8 mouse cellular contexts compared by ENCODE assay signal in genomic region chr5:102045636-102046616, GRCm38 (mm10). TPM values are rescaled to one million over a fixed set of nuclear protein-coding genes. Genes with fewer than 3 reads are reported as not detected.
DNase-seq lines count a peak whose midpoint lies in the region; ATAC-seq and TF ChIP-seq lines count a peak whose summit lies in the region.

No protein-coding gene starts in this region.

- DNase-seq in lung, postnatal 14 days = no peak
- DNase-seq in kidney, adult 9 months = peak; percentile 50
- DNase-seq in right cerebral cortex, postnatal 25 days = no peak
- no peak for DNase-seq in layer of hippocampus, adult 11-12 months (ENCODE audit: low spot score)

- H3K9ac ChIP-seq in lung, embryonic 16.5 days (ENCODE audit: low read length) = no peak overlapping the region
- H3K9ac ChIP-seq in midbrain, embryonic 16.5 days (ENCODE audit: low read depth, low read length) = no peak overlapping the region

- peaks cover 17% of the 10 kb centered on the region for H3K4me1 ChIP-seq in lung, embryonic 16.5 days (replicated peaks; ENCODE audit: control insufficient read depth, insufficient read depth, low read length)
- H3K4me1 ChIP-seq in embryonic fibroblast, embryonic 13.5 days (ENCODE audit: control insufficient read depth, insufficient read depth, low read length) = 0 out of 2 replicates have a peak, but pooled peaks cover 3% of the 10 kb centered on the region
- no peaks in the 10 kb centered on the region for H3K4me1 ChIP-seq in midbrain, embryonic 16.5 days (ENCODE audit: control insufficient read depth, insufficient read depth, low read length)

- no peaks in the 10 kb centered on the region for H3K27me3 ChIP-seq in lung, embryonic 16.5 days (ENCODE audit: control insufficient read depth, insufficient read depth, low read depth, low read length)
- H3K27me3 ChIP-seq in midbrain, embryonic 16.5 days (ENCODE audit: control insufficient read depth, insufficient read depth, low read depth, low read length) = no peaks in the 10 kb centered on the region

- TF ChIP-seq POLR2A in embryonic fibroblast, embryonic 13.5 days (IDR thresholded peaks at IDR 0.05; ENCODE audit: low read depth, low read length) = no peak

- H3K36me3 ChIP-seq in lung, embryonic 16.5 days (ENCODE audit: control insufficient read depth, insufficient read depth, low read length) = peaks cover 6% of the 10 kb centered on the region; the same call in 1 of the 2 replicates
- H3K36me3 ChIP-seq in midbrain, embryonic 16.5 days (ENCODE audit: control insufficient read depth, insufficient read depth, low read length) = 0 out of 2 replicates have a peak, but pooled peaks cover under 1% of the 10 kb centered on the region

- no peak overlapping the region for H3K4me2 ChIP-seq in lung, embryonic 16.5 days (ENCODE audit: low read depth, low read length)
- H3K4me2 ChIP-seq in midbrain, embryonic 16.5 days (ENCODE audit: low read length) = no peak overlapping the region

- no peak for TF ChIP-seq CTCF in embryonic fibroblast, embryonic 13.5 days (IDR thresholded peaks at IDR 0.05; ENCODE audit: borderline replicate concordance, insufficient read depth, low read length)

- H3K27ac ChIP-seq in lung, embryonic 16.5 days (ENCODE audit: low read length) = no peak overlapping the region
- H3K27ac ChIP-seq in embryonic fibroblast, embryonic 13.5 days (ENCODE audit: insufficient read depth, low read length) = peak overlapping the region; percentile 80
- no peak overlapping the region for H3K27ac ChIP-seq in midbrain, embryonic 16.5 days (ENCODE audit: low read length)

- peaks cover 4% of the 10 kb centered on the region; the same call in 1 of the 2 replicates for H3K9me3 ChIP-seq in lung, embryonic 16.5 days (ENCODE audit: control insufficient read depth, low read length)
- no peaks in the 10 kb centered on the region for H3K9me3 ChIP-seq in midbrain, embryonic 16.5 days (replicated peaks; ENCODE audit: control insufficient read depth, low read length, poor library complexity, severe bottlenecking)

- 62% methylated on average over 13 of the region's 13 CpGs for WGBS in lung, embryonic 16.5 days
- WGBS in midbrain, embryonic 16.5 days = 79% methylated on average over 13 of the region's 13 CpGs

- H3K4me3 ChIP-seq in lung, embryonic 16.5 days (ENCODE audit: low read length) = no peak overlapping the region
- H3K4me3 ChIP-seq in embryonic fibroblast, embryonic 13.5 days (ENCODE audit: insufficient read depth, low read length) = no peak overlapping the region
- H3K4me3 ChIP-seq in midbrain, embryonic 16.5 days (ENCODE audit: low read depth, low read length) = no peak overlapping the region

- peak; percentile 68 for ATAC-seq in lung, embryonic 16.5 days (ENCODE audit: low read depth)
- ATAC-seq in megakaryocyte-erythroid progenitor cell, adult 5-6 weeks (replicated peaks; ENCODE audit: low FRiP score, low TSS enrichment, poor library complexity, severe bottlenecking) = peak; percentile 60
- ATAC-seq in midbrain, embryonic 16.5 days = no peak; the same call in 1 of the 2 replicates

RNA-seq across cellular contexts. Expression of gene Wdfy3, which starts 23.8 kb away (rescaled TPM):
- polyA plus RNA-seq in lung, embryonic 16.5 days (2015; fragmentation: Nextera tagmentation; extraction: Ambion mirVana) = 12.6 and 13.1 TPM in 2 replicates
- polyA plus RNA-seq in embryonic fibroblast, embryonic 13.5 days (2011; ENCODE audit: insufficient read length, low read depth, missing spikeins) = 38.5 and 39.2 TPM in 2 replicates
- total RNA-seq in megakaryocyte-erythroid progenitor cell, adult 5-6 weeks (2014; fragmentation: Nextera tagmentation) = 19.4 and 24.2 TPM in 2 replicates
- 8.4 and 10.6 TPM in 2 replicates for total RNA-seq in megakaryocyte-erythroid progenitor cell, adult 5-6 weeks (2017)
- polyA plus RNA-seq in midbrain, embryonic 16.5 days (2015; fragmentation: Nextera tagmentation; extraction: Ambion mirVana) = 27.0 and 31.1 TPM in 2 replicates
